Mouse (Mus musculus): Measurements from ENCODE around the gene Cdh3.

The Cdh3 gene

GRCm38 (mm10) chr8:106527241-106528036 lies 16.7 kb downstream of the Cdh3 start:
- DNase-seq (ENCODE audit: extremely low spot score, low read depth, low spot score): no peak

GRCm38 (mm10) chr8:106528596-106529249 lies 18.0 kb downstream of the Cdh3 start:
- no peak for DNase-seq (ENCODE audit: extremely low spot score, low read depth, low spot score)

GRCm38 (mm10) chr8:106529885-106530482 lies 19.3 kb downstream of the Cdh3 start:
- no peak for DNase-seq (ENCODE audit: extremely low spot score, low read depth, low spot score)

- DNase-seq (ENCODE audit: extremely low spot score, low read depth, low spot score): no peak
Measured at GRCm38 (mm10) chr8:106530566-106530965, 19.9 kb downstream of the Cdh3 start.

- no peak for DNase-seq (ENCODE audit: extremely low spot score, low read depth, low spot score)
Measured at GRCm38 (mm10) chr8:106533709-106534108, 23.0 kb downstream of the Cdh3 start.

- DNase-seq (ENCODE audit: extremely low spot score, low read depth, low spot score): no peak
Measured at GRCm38 (mm10) chr8:106534449-106534848, 23.8 kb downstream of the Cdh3 start.

GRCm38 (mm10) chr8:106535448-106535847 lies 24.8 kb downstream of the Cdh3 start:
- DNase-seq (ENCODE audit: extremely low spot score, low read depth, low spot score): no peak

- DNase-seq (ENCODE audit: extremely low spot score, low read depth, low spot score): no peak
Measured at GRCm38 (mm10) chr8:106539193-106539592, 28.5 kb downstream of the Cdh3 start.

- DNase-seq (ENCODE audit: extremely low spot score, low read depth, low spot score): no peak
Measured at GRCm38 (mm10) chr8:106541002-106541401, 30.3 kb downstream of the Cdh3 start.

GRCm38 (mm10) chr8:106543043-106543442 lies 32.4 kb downstream of the Cdh3 start:
- DNase-seq (ENCODE audit: extremely low spot score, low read depth, low spot score): no peak

- DNase-seq (ENCODE audit: extremely low spot score, low read depth, low spot score): no peak
Measured at GRCm38 (mm10) chr8:106545149-106545548, 34.5 kb downstream of the Cdh3 start.

GRCm38 (mm10) chr8:106546746-106547145 lies 36.1 kb downstream of the Cdh3 start:
- no peak for DNase-seq (ENCODE audit: extremely low spot score, low read depth, low spot score)

- no peak for DNase-seq (ENCODE audit: extremely low spot score, low read depth, low spot score)
Measured at GRCm38 (mm10) chr8:106548366-106548936, 37.8 kb downstream of the Cdh3 start.

- DNase-seq (ENCODE audit: extremely low spot score, low read depth, low spot score): no peak
Measured at GRCm38 (mm10) chr8:106550906-106551305, 40.2 kb downstream of the Cdh3 start.

GRCm38 (mm10) chr8:106554011-106554410 lies 43.3 kb downstream of the Cdh3 start:
- no peak for DNase-seq (ENCODE audit: extremely low spot score, low read depth, low spot score)

- no peak for DNase-seq (ENCODE audit: extremely low spot score, low read depth, low spot score)
Measured at GRCm38 (mm10) chr8:106556068-106556645, 45.5 kb downstream of the Cdh3 start.

- no peak for DNase-seq (ENCODE audit: extremely low spot score, low read depth, low spot score)
Measured at GRCm38 (mm10) chr8:106559844-106560243, 49.2 kb downstream of the Cdh3 start.

- DNase-seq (ENCODE audit: extremely low spot score, low read depth, low spot score): no peak
Measured at GRCm38 (mm10) chr8:106561097-106561865, 50.6 kb downstream of the Cdh3 start.

- DNase-seq (ENCODE audit: extremely low spot score, low read depth, low spot score): no peak
Measured at GRCm38 (mm10) chr8:106563691-106564182, 53.0 kb downstream of the Cdh3 start.

- DNase-seq (ENCODE audit: extremely low spot score, low read depth, low spot score): no peak
Measured at GRCm38 (mm10) chr8:106569006-106569405, 58.3 kb downstream of the Cdh3 start.

Measured in hindlimb bud, embryonic 11.5 days (tissue).